Mouse (Mus musculus): ENCODE data around the gene Cx3cl1.

The Cx3cl1 gene

GRCm38 (mm10) chr8:94773700-94774171, 1.9 kb downstream of the Cx3cl1 start:
- no peak for DNase-seq (ENCODE audit: extremely low spot score)

- DNase-seq (ENCODE audit: extremely low spot score): no peak
These were observed 2.8 kb downstream of the Cx3cl1 start for GRCm38 (mm10) chr8:94774601-94775000.

- DNase-seq (ENCODE audit: extremely low spot score): no peak
These were observed 4.5 kb downstream of the Cx3cl1 start for GRCm38 (mm10) chr8:94776346-94776745.

- DNase-seq (ENCODE audit: extremely low spot score): no peak
These were observed 6.2 kb downstream of the Cx3cl1 start for GRCm38 (mm10) chr8:94778036-94778435.

GRCm38 (mm10) chr8:94778473-94778872, 6.7 kb downstream of the Cx3cl1 start:
- DNase-seq (ENCODE audit: extremely low spot score): peak; percentile 6

GRCm38 (mm10) chr8:94778895-94779533, 7.2 kb downstream of the Cx3cl1 start:
- peak; percentile 4 for DNase-seq (ENCODE audit: extremely low spot score)

GRCm38 (mm10) chr8:94779534-94780294, 7.9 kb downstream of the Cx3cl1 start:
- no peak for DNase-seq (ENCODE audit: extremely low spot score)

- no peak for DNase-seq (ENCODE audit: extremely low spot score)
These were observed 8.8 kb downstream of the Cx3cl1 start for GRCm38 (mm10) chr8:94780491-94781154.

- DNase-seq (ENCODE audit: extremely low spot score): no peak
These were observed 9.5 kb downstream of the Cx3cl1 start for GRCm38 (mm10) chr8:94781155-94781837.

GRCm38 (mm10) chr8:94781838-94782235, 10.0 kb downstream of the Cx3cl1 start:
- peak; percentile 45 for DNase-seq (ENCODE audit: extremely low spot score)

GRCm38 (mm10) chr8:94783890-94784289, 12.1 kb downstream of the Cx3cl1 start:
- DNase-seq (ENCODE audit: extremely low spot score): no peak

GRCm38 (mm10) chr8:94785247-94785985, 13.6 kb downstream of the Cx3cl1 start:
- no peak for DNase-seq (ENCODE audit: extremely low spot score)

- DNase-seq (ENCODE audit: extremely low spot score): no peak
These were observed 14.3 kb downstream of the Cx3cl1 start for GRCm38 (mm10) chr8:94785995-94786595.

- DNase-seq (ENCODE audit: extremely low spot score): no peak
These were observed 16.0 kb downstream of the Cx3cl1 start for GRCm38 (mm10) chr8:94787524-94788501.

GRCm38 (mm10) chr8:94789256-94789955, 17.6 kb downstream of the Cx3cl1 start:
- no peak for DNase-seq (ENCODE audit: extremely low spot score)

GRCm38 (mm10) chr8:94794368-94794767, 22.6 kb downstream of the Cx3cl1 start:
- DNase-seq (ENCODE audit: extremely low spot score): no peak

- no peak for DNase-seq (ENCODE audit: extremely low spot score)
These were observed 23.0 kb downstream of the Cx3cl1 start for GRCm38 (mm10) chr8:94794782-94795181.

GRCm38 (mm10) chr8:94800278-94800968, 28.6 kb downstream of the Cx3cl1 start:
- DNase-seq (ENCODE audit: extremely low spot score): no peak
